Mouse (Mus musculus) erythroblast, adult 5-6 weeks (primary cell): Measurements from ENCODE around the gene Plcb2. TPM values are rescaled to one million over a fixed set of nuclear protein-coding genes. Genes with fewer than 3 reads are reported as not detected.

Experiments
- ATAC-seq: replicated peaks from 2 replicates; pipeline ENCODE4 v1.8.0; 2016; ENCODE audit warnings: moderate number of reproducible peaks, mild to moderate bottlenecking, moderate TSS enrichment, inconsistent platforms; ENCODE audit not compliant: poor library complexity, low FRiP score, severe bottlenecking
- total RNA-seq, 2 experiments: library from RNA; stranded (forward) in 1 of 2; stranded (reverse) in 1 of 2; fragments of 150-400 nt in 1 of 2; fragments of 200-764, 138-1000 nt in 1 of 2; gene quantifications; 2 replicates each; pipeline versions ENCODE4 v1.2.3 to v1.2.4; 2015 to 2017; ENCODE audit warnings: low replicate concordance in 2 of 2

The Plcb2 gene
- total RNA-seq, 2 experiments from 2014 or later: 17.6 to 30.7 TPM

- no peak for ATAC-seq
Measured at GRCm38 (mm10) chr2:118723693-118724486, 4.3 kb downstream of the Plcb2 start.

GRCm38 (mm10) chr2:118716677-118717076 is 11.6 kb downstream of the Plcb2 start:
- ATAC-seq: no peak

GRCm38 (mm10) chr2:118714230-118714629 is 14.0 kb downstream of the Plcb2 start:
- no peak for ATAC-seq

- ATAC-seq: no peak
Measured at GRCm38 (mm10) chr2:118713631-118714030, 14.6 kb downstream of the Plcb2 start.

- ATAC-seq: no peak
Measured at GRCm38 (mm10) chr2:118711038-118711494, 17.2 kb downstream of the Plcb2 start.

- no peak for ATAC-seq
Measured at GRCm38 (mm10) chr2:118709655-118710221, 18.5 kb downstream of the Plcb2 start.

- no peak for ATAC-seq
Measured at GRCm38 (mm10) chr2:118708472-118708871, 19.8 kb downstream of the Plcb2 start.

GRCm38 (mm10) chr2:118706436-118706835 is 21.8 kb downstream of the Plcb2 start:
- no peak for ATAC-seq

GRCm38 (mm10) chr2:118703913-118704730 is 24.1 kb downstream of the Plcb2 start, which contains the start of gene Ankrd63:
Ankrd63 (minus strand) TSS chr2:118703963.
- ATAC-seq: no peak

- no peak for ATAC-seq
Measured at GRCm38 (mm10) chr2:118702883-118703761, 25.1 kb downstream of the Plcb2 start.

- ATAC-seq: no peak
Measured at GRCm38 (mm10) chr2:118701971-118702882, 26.0 kb downstream of the Plcb2 start.

GRCm38 (mm10) chr2:118701161-118701560 is 27.1 kb downstream of the Plcb2 start:
- no peak for ATAC-seq

GRCm38 (mm10) chr2:118700179-118701062 is 27.8 kb downstream of the Plcb2 start:
- peak; percentile 74 for ATAC-seq

- no peak for ATAC-seq
Measured at GRCm38 (mm10) chr2:118697955-118698354, 30.3 kb downstream of the Plcb2 start.

GRCm38 (mm10) chr2:118697311-118697877 is 30.8 kb downstream of the Plcb2 start:
- no peak for ATAC-seq

- ATAC-seq: no peak
Measured at GRCm38 (mm10) chr2:118696451-118697308, 31.6 kb downstream of the Plcb2 start.
